Mouse (Mus musculus): ENCODE measurements around the gene Pkn3. TPM values are rescaled to one million over a fixed set of nuclear protein-coding genes. Genes with fewer than 3 reads are reported as not detected.

Pkn3 gene
- polyA plus RNA-seq, 1 experiment = 4.3 TPM

GRCm38 (mm10) chr2:30080181-30080800 lies 2.8 kb downstream of the Pkn3 start:
- Histone ChIP-seq H3ac (ENCODE audit: control insufficient read depth, insufficient read length) (no peak overlapping the region), H3K79me2 (ENCODE audit: control insufficient read depth, insufficient read depth) (no peaks in the 10 kb centered on the region), H3K4me2 (ENCODE audit: low read depth) (no peak overlapping the region), H3K27me3 (ENCODE audit: control insufficient read depth, insufficient read depth, insufficient read length) (no peaks in the 10 kb centered on the region), H3K4me3 (no peak overlapping the region), H3K36me3 (ENCODE audit: control insufficient read depth, insufficient read depth) (no peaks in the 10 kb centered on the region)
- TF ChIP-seq POLR2A (IDR thresholded peaks at IDR 0.05; ENCODE audit: insufficient read length, low read depth) = no peak

GRCm38 (mm10) chr2:30084113-30084512 lies 6.6 kb downstream of the Pkn3 start:
- TF ChIP-seq MYOD1 (IDR thresholded peaks at IDR 0.05; ENCODE audit: control insufficient read depth in 1 of 3, insufficient read length in 2 of 3, low read depth in 2 of 3) (no peak), SRF (IDR thresholded peaks at IDR 0.05; ENCODE audit: control insufficient read depth, insufficient read length, low read depth) (no peak), POLR2A (IDR thresholded peaks at IDR 0.05; ENCODE audit: insufficient read length, low read depth) (no peak), REST (IDR thresholded peaks at IDR 0.05; ENCODE audit: insufficient read depth, insufficient read length) (no peak), POLR2AphosphoS2 (IDR thresholded peaks at IDR 0.05; ENCODE audit: insufficient read length, low read depth) (no peak), TCF12 (IDR thresholded peaks at IDR 0.05; ENCODE audit: insufficient read depth, poor library complexity, severe bottlenecking) (no peak), MAX (IDR thresholded peaks at IDR 0.05; ENCODE audit: low read depth) (no peak), MYOG (IDR thresholded peaks at IDR 0.05; ENCODE audit: control insufficient read depth in 1 of 3, insufficient read depth in 1 of 3, insufficient read length in 2 of 3, low read depth in 2 of 3) (no peak), USF1 (IDR thresholded peaks at IDR 0.05; ENCODE audit: low read depth) (no peak), TCF3 (IDR thresholded peaks at IDR 0.05; ENCODE audit: insufficient read length, low read depth) (no peak), E2F4 (IDR thresholded peaks at IDR 0.05; ENCODE audit: insufficient read depth) (no peak), CEBPB (IDR thresholded peaks at IDR 0.05; ENCODE audit: insufficient read depth, poor library complexity, severe bottlenecking) (no peak)
- no peaks in the 10 kb centered on the region for H3K27me3 ChIP-seq (ENCODE audit: control insufficient read depth, insufficient read depth, insufficient read length)
- no peaks in the 10 kb centered on the region for H3K79me2 ChIP-seq (ENCODE audit: control insufficient read depth, insufficient read depth)
- H3ac ChIP-seq (ENCODE audit: control insufficient read depth, insufficient read length) = no peak overlapping the region
- no peak overlapping the region for H3K4me3 ChIP-seq
- H3K4me2 ChIP-seq (ENCODE audit: low read depth) = no peak overlapping the region
- H3K36me3 ChIP-seq (ENCODE audit: control insufficient read depth, insufficient read depth) = no peaks in the 10 kb centered on the region

DNA sequence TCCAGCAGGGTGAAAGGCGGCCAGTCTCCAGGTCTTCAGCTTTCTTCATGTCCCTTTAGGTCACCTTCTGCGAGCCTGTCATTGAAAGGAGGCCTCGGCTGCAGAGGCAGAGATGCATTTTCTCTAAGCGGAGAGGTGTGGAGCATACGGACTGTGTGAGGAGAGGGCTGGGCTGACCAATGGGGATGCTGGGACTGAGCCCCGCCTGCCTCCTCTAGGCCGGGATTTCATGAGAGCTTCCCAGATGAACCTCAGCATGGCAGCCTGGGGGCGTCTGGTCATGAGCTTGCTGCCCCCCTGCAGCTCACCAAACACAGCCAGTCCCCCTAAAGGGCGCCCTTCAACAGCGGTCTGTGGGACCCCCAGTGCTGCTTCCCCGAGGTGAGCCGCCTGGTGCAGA lies 7.1 kb downstream of the Pkn3 start:
- H3K4me3 ChIP-seq = no peak overlapping the region

GRCm38 (mm10) chr2:30087310-30087709 lies 9.8 kb downstream of the Pkn3 start:
- TF ChIP-seq MYOG (IDR thresholded peaks at IDR 0.05; ENCODE audit: control insufficient read depth in 1 of 3, insufficient read depth in 1 of 3, insufficient read length in 2 of 3, low read depth in 2 of 3) = no peak
- TF ChIP-seq SRF (IDR thresholded peaks at IDR 0.05; ENCODE audit: control insufficient read depth, insufficient read length, low read depth) = no peak
- no peak for TF ChIP-seq MAX (IDR thresholded peaks at IDR 0.05; ENCODE audit: low read depth)
- TF ChIP-seq POLR2A (IDR thresholded peaks at IDR 0.05; ENCODE audit: insufficient read length, low read depth) = no peak
- TF ChIP-seq MYOD1 (IDR thresholded peaks at IDR 0.05; ENCODE audit: control insufficient read depth in 1 of 3, insufficient read length in 2 of 3, low read depth in 2 of 3) = no peak
- no peak for TF ChIP-seq TCF12 (IDR thresholded peaks at IDR 0.05; ENCODE audit: insufficient read depth, poor library complexity, severe bottlenecking)
- TF ChIP-seq USF1 (IDR thresholded peaks at IDR 0.05; ENCODE audit: low read depth) = no peak
- TF ChIP-seq REST (IDR thresholded peaks at IDR 0.05; ENCODE audit: insufficient read depth, insufficient read length) = no peak
- H3K79me2 ChIP-seq (ENCODE audit: control insufficient read depth, insufficient read depth) = no peaks in the 10 kb centered on the region

More for the DNA sequence above, 7.1 kb downstream of the Pkn3 start:
- no peaks in the 10 kb centered on the region for H3K27me3 ChIP-seq (ENCODE audit: control insufficient read depth, insufficient read depth, insufficient read length)
- H3K4me2 ChIP-seq (ENCODE audit: low read depth) = no peak overlapping the region
- H3K36me3 ChIP-seq (ENCODE audit: control insufficient read depth, insufficient read depth) = no peaks in the 10 kb centered on the region
- TF ChIP-seq TCF3 (IDR thresholded peaks at IDR 0.05; ENCODE audit: insufficient read length, low read depth) (no peak), TCF12 (IDR thresholded peaks at IDR 0.05; ENCODE audit: insufficient read depth, poor library complexity, severe bottlenecking) (no peak), MYOD1 (IDR thresholded peaks at IDR 0.05; ENCODE audit: control insufficient read depth in 1 of 3, insufficient read length in 2 of 3, low read depth in 2 of 3) (no peak), MYOG (IDR thresholded peaks at IDR 0.05; ENCODE audit: control insufficient read depth in 1 of 3, insufficient read depth in 1 of 3, insufficient read length in 2 of 3, low read depth in 2 of 3) (no peak), REST (IDR thresholded peaks at IDR 0.05; ENCODE audit: insufficient read depth, insufficient read length) (no peak), SRF (IDR thresholded peaks at IDR 0.05; ENCODE audit: control insufficient read depth, insufficient read length, low read depth) (no peak), USF1 (IDR thresholded peaks at IDR 0.05; ENCODE audit: low read depth) (no peak), POLR2A (IDR thresholded peaks at IDR 0.05; ENCODE audit: insufficient read length, low read depth) (no peak), E2F4 (IDR thresholded peaks at IDR 0.05; ENCODE audit: insufficient read depth) (no peak), CEBPB (IDR thresholded peaks at IDR 0.05; ENCODE audit: insufficient read depth, poor library complexity, severe bottlenecking) (no peak), POLR2AphosphoS2 (IDR thresholded peaks at IDR 0.05; ENCODE audit: insufficient read length, low read depth) (no peak), MAX (IDR thresholded peaks at IDR 0.05; ENCODE audit: low read depth) (no peak)
- H3K79me2 ChIP-seq (ENCODE audit: control insufficient read depth, insufficient read depth) = no peaks in the 10 kb centered on the region
- H3ac ChIP-seq (ENCODE audit: control insufficient read depth, insufficient read length) = no peak overlapping the region

DNA sequence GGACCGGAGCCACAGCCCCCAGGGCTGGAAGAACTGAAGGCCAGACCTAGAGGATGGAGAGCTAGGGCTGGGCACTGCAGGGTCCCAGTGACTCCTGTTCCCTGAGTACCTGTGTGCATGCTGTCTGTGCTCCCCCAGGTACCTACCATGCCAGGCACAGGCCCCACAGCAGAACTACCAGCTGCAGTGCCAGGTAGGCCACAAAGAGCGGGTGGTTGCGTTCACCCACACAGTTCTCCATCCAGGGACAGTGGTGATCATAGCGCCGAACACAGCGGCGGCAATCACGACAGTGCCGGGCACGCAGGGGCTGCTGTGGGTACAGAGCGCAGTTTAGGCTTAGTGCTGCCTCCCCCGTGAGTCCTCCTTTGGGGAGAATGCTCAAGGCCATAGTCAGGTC lies 14.0 kb downstream of the Pkn3 start:
- no peaks in the 10 kb centered on the region for H3K27me3 ChIP-seq (ENCODE audit: control insufficient read depth, insufficient read depth, insufficient read length)
- H3ac ChIP-seq (ENCODE audit: control insufficient read depth, insufficient read length) = no peak overlapping the region
- TF ChIP-seq POLR2A (IDR thresholded peaks at IDR 0.05; ENCODE audit: insufficient read length, low read depth) (no peak), TCF3 (IDR thresholded peaks at IDR 0.05; ENCODE audit: insufficient read length, low read depth) (no peak), MYOG (IDR thresholded peaks at IDR 0.05; ENCODE audit: control insufficient read depth in 1 of 3, insufficient read depth in 1 of 3, insufficient read length in 2 of 3, low read depth in 2 of 3) (no peak)
- peaks cover 11% of the 10 kb centered on the region for H3K79me2 ChIP-seq (ENCODE audit: control insufficient read depth, insufficient read depth)
- H3K4me2 ChIP-seq (ENCODE audit: low read depth) = no peak overlapping the region
- no peaks in the 10 kb centered on the region for H3K36me3 ChIP-seq (ENCODE audit: control insufficient read depth, insufficient read depth)
- no peak overlapping the region for H3K4me3 ChIP-seq

More at GRCm38 (mm10) chr2:30087310-30087709, 9.8 kb downstream of the Pkn3 start:
- Histone ChIP-seq H3K4me2 (ENCODE audit: low read depth) (no peak overlapping the region), H3K27me3 (ENCODE audit: control insufficient read depth, insufficient read depth, insufficient read length) (no peaks in the 10 kb centered on the region), H3K4me3 (no peak overlapping the region), H3ac (ENCODE audit: control insufficient read depth, insufficient read length) (no peak overlapping the region), H3K36me3 (ENCODE audit: control insufficient read depth, insufficient read depth) (no peaks in the 10 kb centered on the region)
